Comparison of ENCODE assay signal across 9 mouse cellular contexts in the genomic region with DNA sequence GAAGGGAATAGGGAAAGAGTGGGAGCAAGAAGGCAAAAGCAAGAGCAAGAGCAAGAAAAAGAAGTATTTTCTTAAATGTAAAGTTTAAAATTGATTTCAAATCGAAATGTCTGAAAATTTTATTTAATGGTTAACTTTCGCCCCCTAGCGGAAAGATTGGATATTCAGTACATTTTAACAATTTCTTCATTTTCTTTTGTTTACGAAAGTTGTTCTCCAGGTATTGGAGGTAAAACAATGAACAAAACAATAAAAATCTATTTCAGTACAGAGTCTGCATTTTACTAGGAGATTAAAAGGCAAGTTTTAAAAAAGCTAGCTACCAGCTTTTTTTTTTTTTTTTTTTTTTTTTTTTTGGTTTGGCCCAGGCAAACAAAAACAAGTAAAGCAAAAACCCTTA. TPM values are rescaled to one million over a fixed set of nuclear protein-coding genes. Genes with fewer than 3 reads are reported as not detected.
A peak's percentile ranks its signal among the peaks of the same experiment; 100 is the strongest.
DNase-seq lines count a peak whose midpoint lies in the region; ATAC-seq and TF ChIP-seq lines count a peak whose summit lies in the region.
"Had no signal": no experiment of that assay in that cellular context is flagged by ENCODE, and none has a peak within 500 bp of the region (broad histone marks: within the 10 kb centered on the region; RNA-seq: fewer than 3 reads in every experiment).

No protein-coding gene starts in this region.

- no peak overlapping the region for H3K4me3 ChIP-seq in heart, postnatal 0 days (ENCODE audit: low read depth, low read length)
- no peak overlapping the region for H3K4me3 ChIP-seq in heart, embryonic 10.5 days

- TF ChIP-seq EP300 in heart, postnatal 0 days (IDR thresholded peaks at IDR 0.05; ENCODE audit: low read depth), result no peak

- H3K4me2 ChIP-seq in heart, postnatal 0 days (ENCODE audit: low read depth, low read length), result no peak overlapping the region

- in situ Hi-C loops in Patski (cut with MboI; ENCODE audit: low pct_unique_long_range_greater_than_20kb), result loop anchor here (10.0 to 25.0 kb wide), 5 partner anchors 296 to 1714 kb away; a partner anchor contains a TSS

- CTCF ChIA-PET in Patski (lab: Charles Lee), result interaction anchor here (0.6 to 1.6 kb wide), 7 partner anchors 9 to 147 kb away, joined by 3 to 5 read pairs (median 3); no protein-coding TSS in a partner anchor

- H3K4me1 ChIP-seq in heart, postnatal 0 days (ENCODE audit: control insufficient read depth, insufficient read depth), result 0 out of 2 replicates have a peak, but pooled peaks cover 4% of the 10 kb centered on the region
- peaks cover 5% of the 10 kb centered on the region; the same call in 1 of the 2 replicates for H3K4me1 ChIP-seq in heart, embryonic 10.5 days

- no peak overlapping the region for H3K9ac ChIP-seq in heart, postnatal 0 days (replicated peaks; ENCODE audit: low read depth, low read length)

- ATAC-seq in heart, postnatal 0 days (ENCODE audit: insufficient read depth, low read depth), result no peak
- ATAC-seq in Patski, result no peak

- H3K27ac ChIP-seq in heart, postnatal 0 days (ENCODE audit: low read depth), result no peak overlapping the region
- H3K27ac ChIP-seq in heart, embryonic 10.5 days, result no peak overlapping the region

- H3K36me3 ChIP-seq in heart, postnatal 0 days (replicated peaks; ENCODE audit: control insufficient read depth, insufficient read depth, low read length), result no peaks in the 10 kb centered on the region
- H3K36me3 ChIP-seq in heart, embryonic 10.5 days, result no peaks in the 10 kb centered on the region

- H3K9me3 ChIP-seq in heart, postnatal 0 days (replicated peaks; ENCODE audit: control insufficient read depth, low read length), result no peaks in the 10 kb centered on the region
- no peaks in the 10 kb centered on the region for H3K9me3 ChIP-seq in heart, embryonic 10.5 days

- no peak for DNase-seq in heart, postnatal 0 days (ENCODE audit: low spot score)
- no peak for DNase-seq in heart, embryonic 10.5 days (ENCODE audit: low spot score)
- DNase-seq in lung, postnatal 25 days (ENCODE audit: low spot score), result peak; percentile 40
- no peak for DNase-seq in lung, postnatal 10 days
- no peak for DNase-seq in Patski (ENCODE audit: low read depth, low spot score)
- DNase-seq in naive thymus-derived CD4-positive, alpha-beta T cell, adult 2 months (ENCODE audit: low read depth), result peak; percentile 83
- DNase-seq in layer of hippocampus, postnatal 25 days (ENCODE audit: extremely low spot score in 1 of 2, low spot score in 1 of 2), result no peak
- DNase-seq in heart, adult 8-10 months (ENCODE audit: low spot score), result no peak
- DNase-seq: kidney, adult 11 months had no signal

- peak; percentile 27; the same call in 1 of the 2 replicates for TF ChIP-seq CTCF in heart, postnatal 0 days (IDR thresholded peaks at IDR 0.05; ENCODE audit: low read depth)
- peak; percentile 43 for TF ChIP-seq CTCF in Patski (IDR thresholded peaks at IDR 0.05)

- POLR2A ChIA-PET in Patski (lab: Charles Lee), result interaction anchor here (0.6 kb wide), 2 partner anchors 12 to 72 kb away, joined by 4 to 5 read pairs; no protein-coding TSS in a partner anchor

- H3K27me3 ChIP-seq in heart, postnatal 0 days (ENCODE audit: control insufficient read depth, insufficient read depth, low read length), result no peaks in the 10 kb centered on the region
- no peaks in the 10 kb centered on the region for H3K27me3 ChIP-seq in heart, embryonic 10.5 days (ENCODE audit: insufficient read depth, poor library complexity, severe bottlenecking)
- no peaks in the 10 kb centered on the region for H3K27me3 ChIP-seq in Patski

- 11% methylated on average over 4 of the region's 4 CpGs for WGBS in heart, postnatal 0 days
- WGBS in heart, embryonic 10.5 days, result 16% methylated on average over 4 of the region's 4 CpGs

RNA-seq across cellular contexts. Expression of a gene that starts 4.9 kb away (rescaled TPM):
- total RNA-seq in heart, postnatal 0 days (2014; rRNA removed; ENCODE audit: low replicate concordance), result 48.9 and 128 TPM in 2 replicates
- polyA plus RNA-seq in heart, postnatal 0 days (2015; fragmentation: Nextera tagmentation; extraction: Ambion mirVana), result 1.9 TPM in 1 of 2 replicates, not detected in the other
- polyA plus RNA-seq in heart, embryonic 10.5 days (2016; fragmentation: Nextera tagmentation; extraction: Ambion mirVana), result 3.5 and 4.5 TPM in 2 replicates
- 1.6 TPM for polyA plus RNA-seq in Patski (2021)
- 10 to 100 TPM; 22.3 to 38.6 TPM for total RNA-seq in layer of hippocampus, postnatal 25 days (2021)
- 10 to 100 TPM in 2 of 4 experiments, 1 to 10 TPM in 2; 1.7 to 11.1 (median 9.1) TPM for total RNA-seq in heart, adult 8-10 months (2022)

RNA-seq across cellular contexts. Expression of a gene that starts 5.2 kb away (rescaled TPM):
- 563 and 573 TPM in 2 replicates for total RNA-seq in heart, postnatal 0 days (2014; rRNA removed; ENCODE audit: low replicate concordance)
- polyA plus RNA-seq in heart, postnatal 0 days (2015; fragmentation: Nextera tagmentation; extraction: Ambion mirVana), result 0.34 TPM in 1 of 2 replicates, not detected in the other
- 3.1 and 6.4 TPM in 2 replicates for polyA plus RNA-seq in heart, embryonic 10.5 days (2016; fragmentation: Nextera tagmentation; extraction: Ambion mirVana)
- 15.2 TPM for polyA plus RNA-seq in Patski (2021)
- total RNA-seq in layer of hippocampus, postnatal 25 days (2021), result 10 to 100 TPM; 15.7 to 30.9 TPM
- 10 to 100 TPM in 1 of 4 experiments, 1 to 10 TPM in 3; 4.6 to 13.2 (median 8.3) TPM for total RNA-seq in heart, adult 8-10 months (2022)

RNA-seq across cellular contexts. Expression of a gene that starts 10.7 kb away (rescaled TPM):
- total RNA-seq in heart, postnatal 0 days (2014; rRNA removed; ENCODE audit: low replicate concordance), result 29.3 and 34.1 TPM in 2 replicates
- polyA plus RNA-seq in heart, postnatal 0 days (2015; fragmentation: Nextera tagmentation; extraction: Ambion mirVana), result 4.0 and 4.2 TPM in 2 replicates
- 10.6 and 21.8 TPM in 2 replicates for polyA plus RNA-seq in heart, embryonic 10.5 days (2016; fragmentation: Nextera tagmentation; extraction: Ambion mirVana)
- polyA plus RNA-seq in Patski (2021), result 10.2 TPM
- 10 to 100 TPM; 64.2 to 71.4 TPM for total RNA-seq in layer of hippocampus, postnatal 25 days (2021)
- total RNA-seq in heart, adult 8-10 months (2022), result 10 to 100 TPM; 11.6 to 17.7 (median 15.2) TPM

RNA-seq across cellular contexts. Expression of a gene that starts 12.3 kb away (rescaled TPM):
- total RNA-seq in heart, postnatal 0 days (2014; rRNA removed; ENCODE audit: low replicate concordance), result 658 and 1,026 TPM in 2 replicates
- polyA plus RNA-seq in heart, postnatal 0 days (2015; fragmentation: Nextera tagmentation; extraction: Ambion mirVana), result 7.6 and 7.9 TPM in 2 replicates
- polyA plus RNA-seq in heart, embryonic 10.5 days (2016; fragmentation: Nextera tagmentation; extraction: Ambion mirVana), result 18.7 and 42.5 TPM in 2 replicates
- polyA plus RNA-seq in Patski (2021), result not detected
- total RNA-seq in layer of hippocampus, postnatal 25 days (2021), result 10 to 100 TPM in 1 of 2 experiments, 1 to 10 TPM in 1; 7.1 to 18.2 TPM
- total RNA-seq in heart, adult 8-10 months (2022), result 10 to 100 TPM in 1 of 4 experiments, 1 to 10 TPM in 3; 2.7 to 12.6 (median 6.6) TPM

RNA-seq across cellular contexts. Expression of a gene that starts 12.5 kb away (rescaled TPM):
- 1,225 and 1,316 TPM in 2 replicates for total RNA-seq in heart, postnatal 0 days (2014; rRNA removed; ENCODE audit: low replicate concordance)
- 1.7 and 3.1 TPM in 2 replicates for polyA plus RNA-seq in heart, postnatal 0 days (2015; fragmentation: Nextera tagmentation; extraction: Ambion mirVana)
- polyA plus RNA-seq in heart, embryonic 10.5 days (2016; fragmentation: Nextera tagmentation; extraction: Ambion mirVana), result 8.3 and 12.9 TPM in 2 replicates
- not detected for polyA plus RNA-seq in Patski (2021)
- 10 to 100 TPM; 15.1 to 18.5 TPM for total RNA-seq in layer of hippocampus, postnatal 25 days (2021)
- 1 to 10 TPM; 1.4 to 7.1 (median 2.5) TPM for total RNA-seq in heart, adult 8-10 months (2022)

Comparison
In these comparisons a context has a peak if more than half of its experiments do, and no peak if none do; other contexts are left out.
1. DNase-seq: peak in lung, postnatal 25 days (single experiment) and naive thymus-derived CD4-positive, alpha-beta T cell, adult 2 months (single experiment); none in heart, postnatal 0 days (single experiment), heart, embryonic 10.5 days (single experiment), lung, postnatal 10 days (single experiment), Patski (single experiment), layer of hippocampus, postnatal 25 days (0 of 2) and heart, adult 8-10 months (single experiment).
2. RNA of a gene that starts 5.2 kb away (total RNA-seq): 563 to 573 TPM in heart, postnatal 0 days; 15.7 to 30.9 TPM in layer of hippocampus, postnatal 25 days and 4.6 to 13.2 TPM in heart, adult 8-10 months; every median in the first group is over 10 times any median in the second.